Mouse (Mus musculus): Measurements from ENCODE around the gene Gm21964. TPM values are rescaled to one million over a fixed set of nuclear protein-coding genes. Genes with fewer than 3 reads are reported as not detected.

The Gm21964 gene
- total and polyA plus RNA-seq, 3 experiments = not detected

DNA sequence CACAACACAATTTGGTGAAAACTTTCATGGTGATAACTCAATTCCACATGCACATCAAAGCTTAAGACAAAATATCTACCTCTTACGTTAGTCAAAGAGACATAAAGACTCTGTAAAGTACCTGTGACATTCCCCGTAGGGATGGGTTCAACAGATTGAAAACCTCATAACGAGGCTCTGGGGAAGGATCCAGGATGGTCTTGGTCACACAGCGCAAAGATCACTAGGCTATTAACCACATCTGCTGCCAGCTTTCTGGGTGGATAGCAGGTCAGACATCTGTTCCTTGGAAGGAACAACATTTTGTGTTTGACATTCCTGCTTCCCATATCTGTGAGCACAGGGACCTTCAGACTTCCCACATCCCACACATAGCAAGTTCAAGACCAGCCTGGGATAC, 31.3 kb upstream of the Gm21964 start:
- Histone ChIP-seq H3K4me3 (ENCODE audit: control insufficient read depth in 1 of 2, insufficient read depth in 1 of 2, low read depth in 2 of 2, low read length in 2 of 2) (no peak overlapping the region), H3K36me3 (ENCODE audit: control insufficient read depth in 1 of 2, insufficient read depth in 2 of 2, low read length in 2 of 2) (no peaks in the 10 kb centered on the region), H3K27ac (ENCODE audit: control insufficient read depth, low read depth, low read length) (no peak overlapping the region), H3K9ac (ENCODE audit: control insufficient read depth, low read depth, low read length, poor library complexity, severe bottlenecking) (no peak overlapping the region), H3K9me3 (replicated peaks; ENCODE audit: insufficient read depth, low read length) (no peaks in the 10 kb centered on the region), H3K79me2 (ENCODE audit: control insufficient read depth, insufficient read depth, low read length, poor library complexity) (no peaks in the 10 kb centered on the region), H3K4me1 (ENCODE audit: control insufficient read depth in 1 of 2, insufficient read depth in 2 of 2, low read length in 2 of 2) (no peaks in the 10 kb centered on the region), H3K27me3 (ENCODE audit: control insufficient read depth in 1 of 2, insufficient read depth in 2 of 2, low read length in 2 of 2) (no peaks in the 10 kb centered on the region)
- no peak for DNase-seq (ENCODE audit: low read depth, low spot score)
- TF ChIP-seq JUND (IDR thresholded peaks at IDR 0.05; ENCODE audit: low read depth, low read length) (no peak), ZNF384 (IDR thresholded peaks at IDR 0.05; ENCODE audit: low read depth, low read length) (no peak), USF1 (IDR thresholded peaks at IDR 0.05; ENCODE audit: low read depth, low read length) (no peak), POLR2AphosphoS5 (IDR thresholded peaks at IDR 0.05; ENCODE audit: borderline replicate concordance, low read depth, low read length) (no peak), CHD1 (IDR thresholded peaks at IDR 0.05; ENCODE audit: low read depth, low read length) (no peak)

DNA sequence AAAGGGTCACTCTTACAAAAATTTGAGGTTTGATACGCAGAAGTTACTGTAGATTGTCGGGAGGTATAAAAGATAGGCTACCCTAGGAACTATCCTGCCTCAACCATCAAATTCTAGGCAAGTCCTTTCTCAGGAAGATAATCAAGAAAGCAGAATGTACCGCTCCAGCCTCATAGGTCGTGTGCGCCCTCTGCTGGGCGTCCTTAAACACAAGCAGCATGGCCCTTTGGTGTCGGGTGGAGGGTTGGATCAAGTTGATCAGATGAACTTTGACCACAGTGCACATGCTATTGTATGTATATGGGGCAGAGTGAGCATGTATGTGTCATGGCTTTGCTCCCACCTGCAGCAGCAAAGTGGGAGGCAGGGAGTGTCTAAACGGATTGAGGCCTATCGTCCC, 29.4 kb upstream of the Gm21964 start:
- no peaks in the 10 kb centered on the region for H3K27me3 ChIP-seq (ENCODE audit: control insufficient read depth in 1 of 2, insufficient read depth in 2 of 2, low read length in 2 of 2)
- no peak overlapping the region for H3K4me3 ChIP-seq (ENCODE audit: control insufficient read depth in 1 of 2, insufficient read depth in 1 of 2, low read depth in 2 of 2, low read length in 2 of 2)
- no peak overlapping the region for H3K9ac ChIP-seq (ENCODE audit: control insufficient read depth, low read depth, low read length, poor library complexity, severe bottlenecking)
- H3K27ac ChIP-seq (ENCODE audit: control insufficient read depth, low read depth, low read length) = no peak overlapping the region
- H3K36me3 ChIP-seq (ENCODE audit: control insufficient read depth in 1 of 2, insufficient read depth in 2 of 2, low read length in 2 of 2) = no peaks in the 10 kb centered on the region
- peak; percentile 58 for DNase-seq (ENCODE audit: low read depth, low spot score)
- no peaks in the 10 kb centered on the region for H3K4me1 ChIP-seq (ENCODE audit: control insufficient read depth in 1 of 2, insufficient read depth in 2 of 2, low read length in 2 of 2)
- no peaks in the 10 kb centered on the region for H3K79me2 ChIP-seq (ENCODE audit: control insufficient read depth, insufficient read depth, low read length, poor library complexity)
- TF ChIP-seq MYB (IDR thresholded peaks at IDR 0.05; ENCODE audit: low read depth, low read length) (no peak), TCF12 (IDR thresholded peaks at IDR 0.05; ENCODE audit: low read depth, low read length) (no peak), ZMIZ1 (IDR thresholded peaks at IDR 0.05; ENCODE audit: low read depth, low read length) (no peak), POLR2A (IDR thresholded peaks at IDR 0.05; ENCODE audit: control insufficient read depth in 1 of 2, insufficient read depth in 1 of 2, low read depth in 1 of 2, low read length in 2 of 2, poor library complexity in 1 of 2) (no peak), GATA1 (IDR thresholded peaks at IDR 0.05; ENCODE audit: low read depth, low read length) (no peak), TAL1 (IDR thresholded peaks at IDR 0.05; ENCODE audit: low read length) (no peak), ZKSCAN1 (IDR thresholded peaks at IDR 0.05; ENCODE audit: low read depth, low read length) (no peak), KAT2A (conservative IDR thresholded peaks at IDR 0.05; ENCODE audit: low read depth, low read length) (no peak), RCOR1 (IDR thresholded peaks at IDR 0.05; ENCODE audit: low read depth, low read length) (no peak), SIN3A (IDR thresholded peaks at IDR 0.05; ENCODE audit: low read length) (no peak), RAD21 (IDR thresholded peaks at IDR 0.05; ENCODE audit: low read depth, low read length) (peak; percentile 75), HCFC1 (IDR thresholded peaks at IDR 0.05; ENCODE audit: low read depth, low read length) (no peak), USF1 (IDR thresholded peaks at IDR 0.05; ENCODE audit: low read depth, low read length) (no peak), SMC3 (IDR thresholded peaks at IDR 0.05; ENCODE audit: low read depth, low read length) (peak; percentile 73), CTCF (IDR thresholded peaks at IDR 0.05 in 2 of 3, conservative IDR thresholded peaks at IDR 0.05 in 1 of 3; ENCODE audit: control insufficient read depth in 1 of 3, insufficient read depth in 1 of 3, low read depth in 2 of 3, low read length in 3 of 3, poor library complexity in 1 of 3, severe bottlenecking in 1 of 3) (peak; percentile 63 to 90 (median 80)), MAFK (IDR thresholded peaks at IDR 0.05; ENCODE audit: borderline replicate concordance, low read depth, low read length) (no peak), EP300 (IDR thresholded peaks at IDR 0.05; ENCODE audit: low read depth in 1 of 2, low read length in 2 of 2) (no peak), JUND (IDR thresholded peaks at IDR 0.05; ENCODE audit: low read depth, low read length) (no peak), NELFE (IDR thresholded peaks at IDR 0.05; ENCODE audit: low read depth, low read length) (no peak), E2F4 (IDR thresholded peaks at IDR 0.05; ENCODE audit: borderline replicate concordance, low read depth, low read length) (no peak), ZC3H11A (IDR thresholded peaks at IDR 0.05; ENCODE audit: low read depth, low read length) (peak; percentile 46)
- H3K9me3 ChIP-seq (replicated peaks; ENCODE audit: insufficient read depth, low read length) = no peaks in the 10 kb centered on the region
